Mouse (Mus musculus): ENCODE results near the gene Oat.
A peak's percentile ranks its signal among the peaks of the same experiment; 100 is the strongest.

The Oat gene

GRCm38 (mm10) chr7:132576116-132576650 is at the start of gene Oat:
Gene Oat (minus strand): TSS chr7:132576398.
- peak; percentile 96 to 97 for DNase-seq

GRCm38 (mm10) chr7:132624161-132624560 is 48.0 kb upstream of the Oat start:
- no peak for DNase-seq

- no peak for DNase-seq
Observed at GRCm38 (mm10) chr7:132619975-132620918, 44.0 kb upstream of the Oat start.

DNA sequence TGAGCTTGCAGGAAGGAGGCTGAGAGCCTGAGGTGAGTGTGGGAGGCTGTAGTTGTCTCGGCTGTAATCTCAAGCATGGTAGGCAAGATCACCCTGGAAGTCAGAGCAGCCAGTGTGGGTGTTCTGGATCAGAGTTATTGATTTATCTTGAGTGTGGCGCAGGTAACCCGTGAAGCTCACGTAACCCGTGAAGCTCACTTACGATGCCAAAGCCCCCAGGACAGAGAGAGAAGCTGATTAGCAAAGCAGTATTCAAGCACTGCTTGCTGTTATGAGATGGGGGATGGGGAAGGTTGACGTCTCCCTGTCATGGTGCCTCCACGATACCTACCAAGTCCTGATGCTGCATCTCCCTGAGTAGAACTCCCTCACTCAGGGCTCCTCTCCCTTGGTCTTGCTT is 43.4 kb upstream of the Oat start:
- no peak for DNase-seq

- no peak for DNase-seq
Observed at GRCm38 (mm10) chr7:132617021-132617564, 40.9 kb upstream of the Oat start.

DNA sequence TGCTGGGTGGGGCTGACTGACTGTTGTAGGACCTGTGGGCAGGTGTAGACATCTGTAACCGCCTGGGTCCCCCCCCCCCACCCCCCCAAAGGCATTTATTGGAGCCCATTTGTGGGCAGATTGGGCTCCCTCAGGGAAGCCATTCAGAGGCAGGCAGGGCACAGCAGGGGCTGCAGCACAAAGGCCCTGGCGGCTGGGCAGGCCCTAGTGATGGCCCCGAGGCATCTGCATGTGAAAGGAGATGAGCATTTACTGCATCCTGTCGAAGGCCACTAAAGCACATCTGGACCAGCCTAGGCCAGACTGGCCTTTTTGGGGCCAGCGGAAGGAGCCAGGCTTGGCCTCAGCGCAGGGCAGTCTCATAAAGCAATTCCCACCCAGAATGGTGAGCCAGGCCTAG is 40.2 kb upstream of the Oat start:
- no peak for DNase-seq

DNA sequence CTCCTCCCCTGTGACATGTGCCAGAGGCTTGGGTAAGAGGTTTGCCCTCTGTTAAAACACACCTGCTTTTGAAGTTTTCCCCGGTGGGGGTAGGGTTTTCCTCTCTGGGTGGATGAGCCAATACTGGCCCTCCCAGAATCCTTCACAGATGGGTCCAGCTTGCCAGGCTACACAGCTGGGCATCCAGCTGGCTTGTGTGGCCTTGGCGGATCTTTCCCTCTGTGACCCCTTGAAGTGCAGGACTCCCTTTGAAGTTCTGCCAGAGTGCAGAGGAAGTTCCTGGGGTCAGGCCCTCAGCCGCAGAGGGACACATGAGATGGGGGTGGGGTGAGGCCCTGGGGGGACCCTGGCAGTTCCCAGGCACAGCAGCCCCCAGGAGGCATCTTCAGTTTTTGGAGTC is 39.1 kb upstream of the Oat start:
- peak in 1 of 2 experiments; percentile 61 for DNase-seq

- no peak for DNase-seq
Observed at GRCm38 (mm10) chr7:132611530-132611929, 35.3 kb upstream of the Oat start.

GRCm38 (mm10) chr7:132610468-132611318 is 34.5 kb upstream of the Oat start, which contains the start of gene Lhpp:
Gene Lhpp (plus strand): TSS chr7:132610638.
- peak; percentile 87 for DNase-seq

DNA sequence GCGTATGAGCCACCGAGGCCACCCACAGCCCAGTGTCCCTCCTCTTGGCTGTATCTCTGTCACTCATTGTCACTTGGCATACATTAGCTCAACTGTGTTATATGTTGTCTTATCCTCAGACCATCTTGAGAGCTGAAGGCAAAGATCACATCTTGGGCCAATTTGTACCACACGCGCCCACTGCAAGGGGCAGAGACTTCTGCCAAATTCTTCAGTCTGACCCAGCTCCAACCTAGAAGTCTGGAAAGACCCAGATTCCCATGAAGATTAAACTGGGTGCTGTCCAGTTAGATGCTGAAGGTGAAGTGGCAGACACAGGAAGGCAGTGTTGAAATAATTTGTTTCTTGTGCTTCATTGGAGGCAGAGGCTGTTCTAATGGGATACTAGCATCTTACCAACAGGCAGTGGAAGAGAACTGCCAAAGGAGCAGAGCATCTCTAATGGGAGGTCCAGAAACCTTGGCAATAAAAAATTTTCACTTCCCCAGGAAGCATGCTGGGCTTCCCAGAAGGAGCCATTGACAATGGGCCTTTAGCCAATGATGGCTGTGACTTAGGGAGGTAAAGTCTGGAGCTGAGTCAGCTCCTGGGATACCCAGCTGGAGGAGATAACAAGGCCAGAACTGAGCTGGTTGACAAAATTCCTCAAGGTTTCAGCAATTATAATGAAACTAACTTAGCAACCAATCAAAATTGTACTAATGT is 32.3 kb upstream of the Oat start:
- DNase-seq = no peak

DNA sequence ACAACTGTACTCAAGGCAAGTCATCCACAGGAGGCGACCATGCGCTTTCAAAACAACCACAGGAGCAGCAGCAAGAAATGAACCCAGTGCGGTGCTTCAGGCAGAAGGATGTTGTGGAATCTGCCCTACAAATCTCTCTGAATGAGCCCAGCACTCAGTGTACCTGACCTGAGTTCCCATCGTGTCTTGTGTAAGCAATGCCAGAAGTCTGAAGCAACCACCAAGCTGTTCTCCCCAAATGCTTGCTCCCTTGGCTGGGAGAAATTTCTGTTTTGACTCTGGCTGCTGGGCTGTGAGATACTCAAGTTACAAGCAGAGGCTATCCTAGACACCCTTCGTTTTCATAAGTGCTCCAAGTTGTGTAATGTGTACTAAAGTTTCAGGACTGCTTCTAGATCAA is 29.5 kb upstream of the Oat start:
- no peak for DNase-seq

GRCm38 (mm10) chr7:132604720-132605119 is 28.5 kb upstream of the Oat start:
- no peak for DNase-seq

DNA sequence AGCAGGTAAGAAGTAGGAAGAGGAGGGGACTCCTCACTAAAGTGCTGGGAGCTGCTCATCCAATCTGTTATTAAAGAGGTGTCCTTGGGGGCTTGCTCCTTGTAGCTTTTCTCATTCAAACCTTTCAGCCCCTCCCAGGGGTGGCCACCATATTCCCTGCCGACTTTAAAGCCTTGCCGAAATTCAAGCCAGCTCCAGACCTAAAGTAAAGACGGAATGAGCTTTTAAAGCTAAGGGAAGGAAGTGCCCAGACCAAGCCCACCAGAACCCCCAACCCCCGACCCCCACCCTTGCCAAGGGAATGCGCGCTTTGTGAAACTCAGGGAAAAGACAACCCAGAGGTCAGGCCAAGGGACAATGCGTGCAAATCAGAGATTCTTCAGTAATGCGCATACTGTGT is 24.7 kb upstream of the Oat start:
- no peak for DNase-seq

DNA sequence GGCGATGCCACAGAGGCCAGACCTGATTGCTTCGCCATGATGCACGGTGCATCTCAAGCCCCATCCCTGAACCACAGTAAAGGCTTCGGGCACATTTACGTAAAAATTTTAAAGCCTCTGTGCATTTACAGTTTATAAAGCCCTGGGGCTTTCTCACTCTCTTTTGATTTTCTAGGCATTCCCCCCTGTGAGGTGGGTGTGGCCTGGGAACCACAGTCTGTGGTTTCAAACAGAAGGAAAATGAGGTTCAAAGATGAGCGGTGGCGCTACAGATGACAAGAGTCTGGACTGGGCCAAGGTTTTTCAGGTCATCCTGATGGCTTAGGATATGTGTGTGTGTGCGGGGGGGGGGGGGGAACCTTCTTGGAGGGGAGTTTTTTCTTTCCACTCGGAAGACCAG is 23.8 kb upstream of the Oat start:
- no peak for DNase-seq

DNA sequence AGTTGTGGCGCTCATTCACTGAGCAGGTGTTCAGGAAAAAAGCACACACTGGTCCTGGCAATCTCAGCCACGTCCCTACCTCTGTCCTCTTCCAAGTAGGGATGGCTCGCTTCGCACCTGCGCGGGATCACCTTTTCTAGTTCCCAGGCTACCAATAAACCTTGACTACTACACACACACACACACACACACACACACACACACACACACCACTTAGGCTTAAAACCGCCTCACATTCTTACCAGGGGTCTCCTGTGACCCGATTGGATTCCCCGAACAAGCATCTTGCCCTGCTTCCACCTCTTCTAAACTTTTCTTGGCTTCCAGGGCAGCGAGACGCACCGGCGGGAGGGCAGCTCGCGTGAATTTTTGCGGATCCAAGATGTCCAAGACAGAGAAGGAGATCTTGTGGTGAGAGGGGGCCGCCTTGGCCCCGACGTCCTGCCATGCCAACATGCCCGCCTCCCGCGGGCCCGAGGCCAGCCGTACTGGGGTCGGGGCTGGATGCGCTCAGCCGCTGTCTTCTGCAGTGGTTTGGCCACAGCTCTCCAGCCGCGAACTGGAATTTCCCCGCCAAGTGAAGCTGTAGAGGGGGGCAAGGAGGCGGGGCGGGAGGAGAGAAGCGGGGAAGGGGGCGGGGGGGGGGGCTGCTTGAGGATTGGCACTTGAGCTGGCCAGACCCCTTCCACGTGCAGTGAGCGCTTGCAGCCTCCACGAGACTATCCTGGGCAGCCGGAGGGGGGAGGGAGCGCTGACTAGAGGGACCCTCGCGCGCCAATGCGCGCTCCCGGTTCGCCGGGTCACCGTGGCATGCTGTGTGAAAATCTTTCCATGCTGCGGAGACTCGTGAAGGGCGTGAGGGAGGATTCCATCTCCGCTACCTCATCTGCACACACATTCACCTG is 23.1 kb upstream of the Oat start, which contains the start of gene Nkx1-2:
Gene Nkx1-2 (minus strand): TSS at position 567 of the 905 bp plus-strand sequence.
- peak in 1 of 2 experiments; percentile 38 for DNase-seq

DNA sequence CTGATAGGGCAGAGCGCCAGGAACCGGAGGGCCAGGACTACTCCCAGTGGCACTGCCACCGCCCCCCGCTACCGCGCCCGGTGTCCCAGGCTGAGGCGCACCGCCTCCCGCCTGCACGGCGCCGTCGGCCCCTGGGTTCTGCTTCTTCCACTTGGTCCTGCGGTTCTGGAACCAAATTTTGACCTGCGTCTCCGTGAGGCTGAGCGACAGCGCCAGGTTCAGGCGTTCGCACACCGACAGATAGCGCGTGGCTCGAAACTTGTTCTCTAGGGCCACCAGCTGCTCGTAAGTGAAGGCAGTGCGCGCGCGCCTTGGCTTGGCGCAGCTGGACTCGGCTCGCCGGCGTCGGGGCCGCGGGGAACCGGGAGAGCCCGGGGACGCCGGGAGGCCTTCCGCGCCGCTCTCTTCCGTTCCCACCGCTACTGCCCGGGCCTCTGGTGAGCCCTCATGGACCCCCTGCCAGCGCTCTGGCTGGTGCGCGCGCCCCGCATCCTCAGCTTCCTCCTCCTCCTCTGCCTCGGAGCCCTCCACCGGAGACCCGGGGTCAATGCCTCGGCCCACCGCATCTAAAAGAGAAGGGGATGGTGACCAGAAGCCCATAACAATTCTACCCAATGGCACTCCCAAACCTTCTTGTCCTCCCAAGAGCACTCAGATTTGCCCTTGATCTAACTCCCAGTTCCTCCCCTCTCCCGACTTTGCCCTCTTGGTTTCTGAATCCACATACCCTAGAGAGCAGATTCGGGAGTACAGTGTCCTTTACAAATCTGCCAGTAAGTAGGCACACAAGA is 21.2 kb upstream of the Oat start:
- DNase-seq = peak; percentile 11 to 30

GRCm38 (mm10) chr7:132596557-132597250 is 20.5 kb upstream of the Oat start:
- no peak for DNase-seq

- DNase-seq = no peak
Observed at GRCm38 (mm10) chr7:132595787-132596186, 19.6 kb upstream of the Oat start.

DNA sequence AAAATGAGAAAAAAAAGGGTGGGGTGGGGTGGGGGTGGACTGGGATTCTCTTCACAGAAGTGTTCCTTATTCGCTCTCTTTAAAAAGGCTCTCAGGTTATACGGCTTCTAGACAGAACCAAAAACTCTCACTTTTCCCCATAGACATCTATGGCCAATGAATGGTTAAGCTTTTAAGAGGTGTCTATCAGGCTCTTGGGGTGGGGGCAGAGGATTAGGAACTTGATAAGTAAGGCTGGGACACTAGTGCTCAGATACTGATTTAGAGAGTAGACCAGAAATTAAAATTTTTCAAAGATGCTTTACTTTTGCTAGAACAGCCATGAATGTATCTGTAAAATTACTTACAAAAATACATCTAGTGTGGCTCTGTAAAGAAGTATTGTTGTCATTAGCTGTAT is 18.1 kb upstream of the Oat start:
- no peak for DNase-seq

GRCm38 (mm10) chr7:132593762-132594161 is 17.6 kb upstream of the Oat start:
- no peak for DNase-seq

Data from lung, postnatal 4 days (tissue).